Mouse (Mus musculus): Measurements from ENCODE around the gene Srgap3. TPM values are rescaled to one million over a fixed set of nuclear protein-coding genes. Genes with fewer than 3 reads are reported as not detected.

Srgap3 gene
- polyA plus RNA-seq (2015; fragmentation: Nextera tagmentation; extraction: Ambion mirVana) = 0.71 and 1.2 TPM in 2 replicates

GRCm38 (mm10) chr6:112946895-112947436 lies at the start of gene Srgap3:
Gene Srgap3 (minus strand): TSS chr6:112947266.
- peak; percentile 52 for DNase-seq (ENCODE audit: low spot score)

- DNase-seq (ENCODE audit: low spot score) = no peak
Observed at GRCm38 (mm10) chr6:112995708-112996107, 48.6 kb upstream of the Srgap3 start.

- no peak for DNase-seq (ENCODE audit: low spot score)
Observed at GRCm38 (mm10) chr6:112990119-112990518, 43.1 kb upstream of the Srgap3 start.

GRCm38 (mm10) chr6:112985362-112986314 lies 38.6 kb upstream of the Srgap3 start:
- DNase-seq (ENCODE audit: low spot score) = no peak

GRCm38 (mm10) chr6:112982241-112982640 lies 35.2 kb upstream of the Srgap3 start:
- DNase-seq (ENCODE audit: low spot score) = no peak

- no peak for DNase-seq (ENCODE audit: low spot score)
Observed at GRCm38 (mm10) chr6:112978947-112979346, 31.9 kb upstream of the Srgap3 start.

GRCm38 (mm10) chr6:112977246-112977645 lies 30.2 kb upstream of the Srgap3 start:
- no peak for DNase-seq (ENCODE audit: low spot score)

GRCm38 (mm10) chr6:112976541-112976940 lies 29.5 kb upstream of the Srgap3 start:
- DNase-seq (ENCODE audit: low spot score) = no peak

- DNase-seq (ENCODE audit: low spot score) = no peak
Observed at GRCm38 (mm10) chr6:112976136-112976535, 29.1 kb upstream of the Srgap3 start.

- DNase-seq (ENCODE audit: low spot score) = no peak
Observed at GRCm38 (mm10) chr6:112973786-112974720, 27.0 kb upstream of the Srgap3 start.

GRCm38 (mm10) chr6:112972858-112973631 lies 26.0 kb upstream of the Srgap3 start:
- DNase-seq (ENCODE audit: low spot score) = no peak

GRCm38 (mm10) chr6:112972127-112972526 lies 25.1 kb upstream of the Srgap3 start:
- DNase-seq (ENCODE audit: low spot score) = no peak

- DNase-seq (ENCODE audit: low spot score) = peak; percentile 13
Observed at GRCm38 (mm10) chr6:112971116-112971768, 24.2 kb upstream of the Srgap3 start.

GRCm38 (mm10) chr6:112967359-112967758 lies 20.3 kb upstream of the Srgap3 start:
- DNase-seq (ENCODE audit: low spot score) = peak; percentile 86

GRCm38 (mm10) chr6:112958360-112958759 lies 11.3 kb upstream of the Srgap3 start:
- DNase-seq (ENCODE audit: low spot score) = no peak

- DNase-seq (ENCODE audit: low spot score) = no peak
Observed at GRCm38 (mm10) chr6:112957583-112958280, 10.7 kb upstream of the Srgap3 start.

- DNase-seq (ENCODE audit: low spot score) = no peak
Observed at GRCm38 (mm10) chr6:112955773-112956172, 8.7 kb upstream of the Srgap3 start.

- peak; percentile 29 for DNase-seq (ENCODE audit: low spot score)
Observed at GRCm38 (mm10) chr6:112953905-112954304, 6.8 kb upstream of the Srgap3 start.

GRCm38 (mm10) chr6:112951254-112951653 lies 4.2 kb upstream of the Srgap3 start:
- DNase-seq (ENCODE audit: low spot score) = no peak
